Mouse (Mus musculus): ENCODE data around the gene Thada. TPM values are rescaled to one million over a fixed set of nuclear protein-coding genes. Genes with fewer than 3 reads are reported as not detected.
A peak's percentile ranks its signal among the peaks of the same experiment; 100 is the strongest.

Thada gene
- polyA plus RNA-seq, 1 experiment from 2014 or later = 12.5 TPM

GRCm38 (mm10) chr17:84265480-84266130 lies 200.4 kb downstream of the Thada start:
- Histone ChIP-seq H3K36me3 (peaks cover 26% of the 10 kb centered on the region), H3K4me3 (no peak overlapping the region), H3K27ac (peak overlapping the region; percentile 43; the same call in 1 of the 2 replicates), H3K9me3 (replicated peaks) (no peaks in the 10 kb centered on the region), H3K27me3 (ENCODE audit: low read depth, poor library complexity, severe bottlenecking) (no peaks in the 10 kb centered on the region), H3K4me1 (peaks cover 27% of the 10 kb centered on the region)
- WGBS = 76% methylated on average over 5 of the region's 5 CpGs
- no peak for DNase-seq (ENCODE audit: low spot score)

- H3K4me3 ChIP-seq = no peak overlapping the region
- no peaks in the 10 kb centered on the region for H3K9me3 ChIP-seq (replicated peaks)
- 92% methylated on average over 6 of the region's 6 CpGs for WGBS
- no peak for DNase-seq (ENCODE audit: low spot score)
- no peaks in the 10 kb centered on the region for H3K27me3 ChIP-seq (ENCODE audit: low read depth, poor library complexity, severe bottlenecking)
- H3K4me1 ChIP-seq = peaks cover 32% of the 10 kb centered on the region
- H3K36me3 ChIP-seq = peaks cover 19% of the 10 kb centered on the region
- H3K27ac ChIP-seq = peak overlapping the region; percentile 14; the same call in 1 of the 2 replicates
Observed at GRCm38 (mm10) chr17:84264305-84264704, 201.7 kb downstream of the Thada start.

GRCm38 (mm10) chr17:84263591-84263990 lies 202.4 kb downstream of the Thada start:
- no peaks in the 10 kb centered on the region for H3K27me3 ChIP-seq (ENCODE audit: low read depth, poor library complexity, severe bottlenecking)
- 90% methylated on average over 5 of the region's 5 CpGs for WGBS
- no peak overlapping the region for H3K4me3 ChIP-seq
- peaks cover 39% of the 10 kb centered on the region for H3K4me1 ChIP-seq
- peaks cover 14% of the 10 kb centered on the region for H3K36me3 ChIP-seq
- DNase-seq (ENCODE audit: low spot score) = no peak
- no peaks in the 10 kb centered on the region for H3K9me3 ChIP-seq (replicated peaks)
- no peak overlapping the region; the same call in 1 of the 2 replicates for H3K27ac ChIP-seq

- H3K9me3 ChIP-seq (replicated peaks) = no peaks in the 10 kb centered on the region
- WGBS = 96% methylated on average over 9 of the region's 9 CpGs
- H3K27ac ChIP-seq = no peak overlapping the region
- 0 out of 2 replicates have a peak, but pooled peaks cover 7% of the 10 kb centered on the region for H3K36me3 ChIP-seq
- no peak overlapping the region for H3K4me3 ChIP-seq
- H3K27me3 ChIP-seq (ENCODE audit: low read depth, poor library complexity, severe bottlenecking) = no peaks in the 10 kb centered on the region
- DNase-seq (ENCODE audit: low spot score) = no peak
- peaks cover 49% of the 10 kb centered on the region for H3K4me1 ChIP-seq
Observed at GRCm38 (mm10) chr17:84262325-84262979, 203.6 kb downstream of the Thada start.

- H3K9me3 ChIP-seq (replicated peaks) = no peaks in the 10 kb centered on the region
- H3K27me3 ChIP-seq (ENCODE audit: low read depth, poor library complexity, severe bottlenecking) = no peaks in the 10 kb centered on the region
- no peak overlapping the region for H3K4me3 ChIP-seq
- DNase-seq (ENCODE audit: low spot score) = no peak
- peak overlapping the region; percentile 56; the same call in 1 of the 2 replicates for H3K27ac ChIP-seq
- 0 out of 2 replicates have a peak, but pooled peaks cover 7% of the 10 kb centered on the region for H3K36me3 ChIP-seq
- peaks cover 60% of the 10 kb centered on the region for H3K4me1 ChIP-seq
Observed at GRCm38 (mm10) chr17:84261010-84261409, 205.0 kb downstream of the Thada start.

GRCm38 (mm10) chr17:84260226-84260625 lies 205.8 kb downstream of the Thada start:
- Histone ChIP-seq H3K4me3 (no peak overlapping the region), H3K36me3 (0 out of 2 replicates have a peak, but pooled peaks cover 7% of the 10 kb centered on the region), H3K9me3 (replicated peaks) (no peaks in the 10 kb centered on the region), H3K27ac (no peak overlapping the region), H3K4me1 (peaks cover 60% of the 10 kb centered on the region), H3K27me3 (ENCODE audit: low read depth, poor library complexity, severe bottlenecking) (no peaks in the 10 kb centered on the region)
- DNase-seq (ENCODE audit: low spot score) = no peak

GRCm38 (mm10) chr17:84258638-84259261 lies 207.3 kb downstream of the Thada start:
- 67% methylated on average over 4 of the region's 4 CpGs for WGBS
- Histone ChIP-seq H3K9me3 (replicated peaks) (no peaks in the 10 kb centered on the region), H3K4me3 (no peak overlapping the region), H3K36me3 (0 out of 2 replicates have a peak, but pooled peaks cover 7% of the 10 kb centered on the region), H3K4me1 (peaks cover 53% of the 10 kb centered on the region), H3K27ac (peak overlapping the region; percentile 58), H3K27me3 (ENCODE audit: low read depth, poor library complexity, severe bottlenecking) (no peaks in the 10 kb centered on the region)
- no peak for DNase-seq (ENCODE audit: low spot score)

- peak overlapping the region; percentile 54; the same call in 1 of the 2 replicates for H3K27ac ChIP-seq
- H3K4me1 ChIP-seq = peaks cover 53% of the 10 kb centered on the region
- 54% methylated on average over 5 of the region's 5 CpGs for WGBS
- 0 out of 2 replicates have a peak, but pooled peaks cover 8% of the 10 kb centered on the region for H3K36me3 ChIP-seq
- DNase-seq (ENCODE audit: low spot score) = no peak
- no peaks in the 10 kb centered on the region for H3K9me3 ChIP-seq (replicated peaks)
- H3K4me3 ChIP-seq = no peak overlapping the region
- no peaks in the 10 kb centered on the region for H3K27me3 ChIP-seq (ENCODE audit: low read depth, poor library complexity, severe bottlenecking)
Observed at GRCm38 (mm10) chr17:84257927-84258532, 208.0 kb downstream of the Thada start.

GRCm38 (mm10) chr17:84256278-84256819 lies 209.7 kb downstream of the Thada start:
- Histone ChIP-seq H3K36me3 (peaks cover 18% of the 10 kb centered on the region), H3K9me3 (replicated peaks) (no peaks in the 10 kb centered on the region), H3K4me3 (no peak overlapping the region), H3K27me3 (ENCODE audit: low read depth, poor library complexity, severe bottlenecking) (no peaks in the 10 kb centered on the region), H3K4me1 (peaks cover 52% of the 10 kb centered on the region), H3K27ac (peak overlapping the region; percentile 78)
- WGBS = 65% methylated on average over 9 of the region's 9 CpGs
- DNase-seq (ENCODE audit: low spot score) = peak; percentile 39

- Histone ChIP-seq H3K36me3 (peaks cover 18% of the 10 kb centered on the region), H3K4me1 (peaks cover 47% of the 10 kb centered on the region), H3K9me3 (replicated peaks) (no peaks in the 10 kb centered on the region), H3K4me3 (no peak overlapping the region), H3K27ac (peak overlapping the region; percentile 78), H3K27me3 (ENCODE audit: low read depth, poor library complexity, severe bottlenecking) (no peaks in the 10 kb centered on the region)
- DNase-seq (ENCODE audit: low spot score) = no peak
- WGBS = 38% methylated on average over 2 of the region's 2 CpGs
Observed at GRCm38 (mm10) chr17:84255841-84256240, 210.2 kb downstream of the Thada start.

- H3K36me3 ChIP-seq = peaks cover 42% of the 10 kb centered on the region
- H3K4me3 ChIP-seq = no peak overlapping the region
- no peaks in the 10 kb centered on the region for H3K27me3 ChIP-seq (ENCODE audit: low read depth, poor library complexity, severe bottlenecking)
- WGBS = 87% methylated on average over 3 of the region's 3 CpGs
- no peak overlapping the region for H3K27ac ChIP-seq
- peaks cover 15% of the 10 kb centered on the region for H3K4me1 ChIP-seq
- H3K9me3 ChIP-seq (replicated peaks) = no peaks in the 10 kb centered on the region
- DNase-seq (ENCODE audit: low spot score) = no peak
Observed at GRCm38 (mm10) chr17:84251426-84251825, 214.6 kb downstream of the Thada start.

GRCm38 (mm10) chr17:84244182-84244920 lies 221.7 kb downstream of the Thada start:
- H3K36me3 ChIP-seq = peaks cover 24% of the 10 kb centered on the region
- H3K27ac ChIP-seq = peak overlapping the region; percentile 11; the same call in 1 of the 2 replicates
- no peak for DNase-seq (ENCODE audit: low spot score)
- H3K4me3 ChIP-seq = no peak overlapping the region
- H3K4me1 ChIP-seq = peaks cover 5% of the 10 kb centered on the region; the same call in 1 of the 2 replicates
- WGBS = 88% methylated on average over 18 of the region's 18 CpGs
- H3K27me3 ChIP-seq (ENCODE audit: low read depth, poor library complexity, severe bottlenecking) = no peaks in the 10 kb centered on the region
- H3K9me3 ChIP-seq (replicated peaks) = no peaks in the 10 kb centered on the region
